Mouse (Mus musculus): Measurements from ENCODE around the gene Fchsd2.

- no peak for TF ChIP-seq CTCF (IDR thresholded peaks at IDR 0.05; ENCODE audit: borderline replicate concordance, extremely low read depth, insufficient read depth, insufficient read length)
- no peak for TF ChIP-seq POLR2A (IDR thresholded peaks at IDR 0.05; ENCODE audit: borderline replicate concordance, extremely low read depth, insufficient read depth, insufficient read length, poor library complexity, severe bottlenecking)
These were observed 233.3 kb downstream of the Fchsd2 start for GRCm38 (mm10) chr7:101326006-101326405.

Data from brain, embryonic 14.5 days (tissue).